Mouse (Mus musculus) thymus, adult 2 months (tissue): Measurements from ENCODE around the gene S100pbp. TPM values are rescaled to one million over a fixed set of nuclear protein-coding genes. Genes with fewer than 3 reads are reported as not detected.
A peak's percentile ranks its signal among the peaks of the same experiment; 100 is the strongest.

Experiments used
- DNase-seq: peaks from one replicate; pipeline ENCODE4 v3.0.0; 2021
- H3K27ac ChIP-seq: fragments of 200-500 bp; 2 replicates; pipeline ENCODE4 v1.5.1; 2012; ENCODE audit warnings: low read length, control low read depth; ENCODE audit not compliant: control insufficient read depth, insufficient read depth
- H3K27me3 ChIP-seq: fragments of 200-500 bp; 2 replicates; pipeline ENCODE4 v1.6.1; 2012; ENCODE audit warnings: mild to moderate bottlenecking, low read length, moderate library complexity, mixed read lengths; ENCODE audit not compliant: control insufficient read depth, insufficient read depth
- H3K36me3 ChIP-seq: fragments of 200-500 bp; 2 replicates; pipeline ENCODE4 v1.6.1; 2012; ENCODE audit warnings: mild to moderate bottlenecking, low read length, moderate library complexity; ENCODE audit not compliant: control insufficient read depth, insufficient read depth
- H3K4me1 ChIP-seq: fragments of 200-500 bp; replicated peaks from 2 replicates; pipeline ENCODE4 v1.6.1; 2012; ENCODE audit warnings: low read length; ENCODE audit not compliant: control insufficient read depth, insufficient read depth
- H3K4me3 ChIP-seq: fragments of 200-500 bp; 2 replicates; pipeline ENCODE4 v1.5.1; 2012; ENCODE audit warnings: mild to moderate bottlenecking, low read length, control low read depth, moderate library complexity; ENCODE audit not compliant: control insufficient read depth, insufficient read depth
- CTCF ChIP-seq: fragments of 200-500 bp; IDR thresholded peaks from 2 replicates; pipeline ENCODE4 v1.5.1; 2012; ENCODE audit warnings: mild to moderate bottlenecking, control low read depth, low read length, moderate library complexity, borderline replicate concordance; ENCODE audit not compliant: control insufficient read depth, poor library complexity, insufficient read depth; ENCODE audit errors: extremely low read depth
- POLR2A ChIP-seq: fragments of 200-500 bp; IDR thresholded peaks from 2 replicates; pipeline ENCODE4 v1.6.1; 2012; ENCODE audit warnings: mild to moderate bottlenecking, low read length, control low read depth, moderate library complexity; ENCODE audit not compliant: control insufficient read depth, poor library complexity, insufficient read depth; ENCODE audit errors: extremely low read depth
- WGBS: fragments of 180-500 bp; shearing (Covaris S2); methylation state at CpG from one replicate; pipeline ENCODE4 v1.1.7; 2018; 5-methylcytosine and 5-hydroxymethylcytosine counted together
- polyA plus RNA-seq: library from polyadenylated mRNA; depleted of rRNA; stranded (reverse); fragments of >200 nt; gene quantifications from 2 replicates; pipeline ENCODE4 v1.2.3, GENCODE M21; 2012

S100pbp gene
- polyA plus RNA-seq, 1 experiment, result 58.7 TPM

DNA sequence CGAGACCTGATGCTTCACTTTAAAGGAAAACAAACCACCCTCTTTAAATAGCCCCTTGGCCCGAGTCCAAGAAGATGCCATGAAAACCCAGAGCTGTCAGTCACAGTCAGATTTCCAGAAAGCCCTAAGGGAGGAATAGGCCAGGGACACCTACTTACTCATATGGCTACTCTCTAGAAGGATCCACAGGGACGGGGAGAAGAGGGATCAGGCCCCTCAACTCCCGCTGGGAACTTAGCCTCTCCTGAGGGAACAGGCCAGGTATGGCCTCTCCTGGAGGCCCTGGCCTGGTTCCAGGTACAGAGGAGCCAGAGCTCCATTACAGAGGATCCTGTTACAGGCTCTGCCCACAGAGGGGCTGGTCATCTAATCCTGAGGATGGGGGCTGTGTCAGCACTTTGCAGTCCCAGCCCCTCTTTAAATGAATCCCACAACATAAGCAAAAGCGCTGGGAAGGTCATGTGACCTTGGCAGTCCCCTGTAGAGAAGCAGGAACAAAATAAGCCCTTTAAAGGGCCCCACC lies 37.0 kb upstream of the S100pbp start:
- no peaks in the 10 kb centered on the region for H3K27me3 ChIP-seq

DNA sequence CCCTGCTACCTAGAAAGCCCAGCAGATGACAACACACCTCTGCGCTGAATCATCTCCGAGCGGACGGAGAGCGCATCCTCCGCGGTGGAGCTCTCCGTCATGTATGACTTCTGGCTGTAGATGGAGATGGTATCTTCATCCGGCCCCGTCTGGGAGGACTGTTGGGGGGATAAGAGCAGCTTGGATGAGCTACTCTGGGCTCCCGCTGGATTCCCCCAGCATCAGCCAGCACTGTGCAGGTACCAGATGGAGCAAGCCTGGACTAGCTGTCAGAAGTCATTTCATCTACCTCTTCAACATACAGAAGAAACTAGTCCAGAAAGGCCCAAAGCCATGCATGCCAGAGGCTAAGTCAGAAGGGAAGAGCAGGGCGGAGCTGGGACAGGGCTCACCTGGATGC lies 35.8 kb upstream of the S100pbp start:
- no peaks in the 10 kb centered on the region for H3K36me3 ChIP-seq
- DNase-seq, result no peak
- H3K27me3 ChIP-seq, result no peaks in the 10 kb centered on the region
- H3K4me3 ChIP-seq, result no peak overlapping the region
- no peak overlapping the region for H3K27ac ChIP-seq
- TF ChIP-seq CTCF (no peak), POLR2A (no peak)
- WGBS, result 96% methylated on average over 12 of the region's 12 CpGs
- no peaks in the 10 kb centered on the region for H3K4me1 ChIP-seq

More for the DNA sequence above, 37.0 kb upstream of the S100pbp start:
- no peak for DNase-seq
- no peaks in the 10 kb centered on the region for H3K4me1 ChIP-seq
- WGBS, result 81% methylated on average over 5 of the region's 5 CpGs
- H3K4me3 ChIP-seq, result no peak overlapping the region
- TF ChIP-seq POLR2A (no peak), CTCF (no peak)
- no peaks in the 10 kb centered on the region for H3K36me3 ChIP-seq
- H3K27ac ChIP-seq, result 0 out of 2 replicates have a peak overlapping the region, but pooled peaks have one; percentile 24

DNA sequence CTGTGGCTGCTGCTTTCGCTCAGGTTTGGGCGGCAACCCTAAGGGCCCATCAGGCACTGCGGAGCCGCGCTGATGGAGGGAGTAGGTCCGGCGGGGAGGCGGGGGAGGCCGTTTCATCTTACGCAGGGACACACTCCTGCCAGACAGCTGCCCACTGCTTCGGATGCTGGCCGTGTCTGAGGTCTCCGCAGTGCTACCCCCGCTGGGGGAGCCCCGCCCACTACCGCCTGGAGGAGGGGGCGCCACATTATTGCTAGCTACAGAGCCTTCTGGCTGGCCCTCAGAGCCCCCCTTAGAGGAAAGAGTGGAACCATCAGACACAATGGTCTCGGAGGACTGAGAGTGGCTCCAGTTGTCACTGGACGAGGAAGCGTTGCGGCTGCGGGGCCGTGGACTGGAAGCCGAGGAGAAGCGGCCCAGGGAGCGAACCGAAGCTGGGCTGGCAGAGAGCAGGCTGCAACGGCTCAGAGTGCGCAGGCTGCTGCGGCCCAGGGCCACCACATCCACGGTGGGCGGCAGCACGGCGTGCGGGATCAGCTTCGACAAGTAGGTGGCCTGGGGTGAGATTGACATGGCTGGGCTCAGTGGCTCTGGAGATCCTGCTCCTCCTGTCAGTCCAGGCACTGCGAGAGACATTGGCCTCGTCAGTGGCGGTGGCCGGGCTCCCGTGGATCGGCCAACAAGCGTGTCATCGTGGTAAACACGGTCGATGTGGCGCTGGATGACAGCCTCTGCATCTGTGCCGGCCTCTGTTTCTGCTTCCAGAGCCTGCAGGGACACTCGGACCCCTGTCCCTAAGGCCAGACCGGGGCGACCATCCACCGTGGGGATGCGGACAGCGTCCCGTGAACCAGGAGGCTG lies 34.1 kb upstream of the S100pbp start:
- H3K36me3 ChIP-seq, result peaks cover 8% of the 10 kb centered on the region
- no peak overlapping the region for H3K4me3 ChIP-seq
- no peaks in the 10 kb centered on the region for H3K4me1 ChIP-seq
- DNase-seq, result no peak
- no peak overlapping the region for H3K27ac ChIP-seq
- WGBS, result 93% methylated on average over 55 of the region's 55 CpGs
- H3K27me3 ChIP-seq, result no peaks in the 10 kb centered on the region
- TF ChIP-seq POLR2A (no peak), CTCF (no peak)

GRCm38 (mm10) chr4:129222019-129222925 lies 32.7 kb upstream of the S100pbp start:
- WGBS, result 89% methylated on average over 31 of the region's 31 CpGs
- Histone ChIP-seq H3K27ac (no peak overlapping the region), H3K36me3 (peaks cover 22% of the 10 kb centered on the region), H3K4me1 (no peaks in the 10 kb centered on the region), H3K4me3 (no peak overlapping the region), H3K27me3 (no peaks in the 10 kb centered on the region)
- DNase-seq, result no peak
- no peak for TF ChIP-seq POLR2A
- TF ChIP-seq CTCF, result no peak

GRCm38 (mm10) chr4:129221097-129222010 lies 31.8 kb upstream of the S100pbp start:
- no peak for TF ChIP-seq CTCF
- TF ChIP-seq POLR2A, result no peak
- Histone ChIP-seq H3K27me3 (no peaks in the 10 kb centered on the region), H3K4me3 (no peak overlapping the region), H3K36me3 (peaks cover 22% of the 10 kb centered on the region), H3K27ac (no peak overlapping the region), H3K4me1 (no peaks in the 10 kb centered on the region)
- DNase-seq, result no peak
- 94% methylated on average over 23 of the region's 23 CpGs for WGBS
